In the genomic region with DNA sequence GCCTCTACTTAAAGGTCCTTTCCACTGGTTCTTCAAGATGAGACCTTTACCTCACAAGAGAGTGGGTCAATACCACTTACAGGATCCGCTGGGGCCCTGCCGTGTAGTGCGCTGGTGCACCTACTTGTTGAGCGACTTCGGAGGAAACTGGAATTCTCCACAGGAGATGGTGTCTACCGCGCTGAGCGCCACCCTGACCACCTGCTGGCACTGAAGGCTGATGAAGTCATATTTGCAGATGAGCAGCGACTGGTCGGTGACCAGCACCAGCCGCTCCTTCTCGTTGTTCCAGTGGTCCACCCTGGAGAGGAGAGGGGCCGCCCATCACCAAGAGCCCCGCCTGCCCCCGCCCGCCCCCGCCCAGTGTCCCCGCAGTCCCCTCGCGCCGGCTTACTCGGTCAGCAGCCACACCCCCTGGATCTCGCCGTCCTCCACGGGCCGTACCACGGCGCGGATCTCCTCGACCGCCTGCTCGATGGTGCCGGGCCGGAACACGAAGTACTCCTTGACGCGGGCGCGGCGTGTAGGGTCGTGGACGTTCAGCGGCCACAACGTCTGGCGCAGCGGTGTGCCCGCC, we compare ENCODE assay signal across 8 mouse cellular contexts. TPM values are rescaled to one million over a fixed set of nuclear protein-coding genes. Genes with fewer than 3 reads are reported as not detected.
A peak's percentile ranks its signal among the peaks of the same experiment; 100 is the strongest.
DNase-seq lines count a peak whose midpoint lies in the region; ATAC-seq and TF ChIP-seq lines count a peak whose summit lies in the region.

No protein-coding gene starts in this region.

- H3K4me2 ChIP-seq in CH12.LX (ENCODE audit: insufficient read depth, low read depth, poor library complexity, severe bottlenecking), result peak overlapping the region; percentile 62; the same call in 1 of the 2 replicates
- H3K4me2 ChIP-seq in hindbrain, embryonic 16.5 days (ENCODE audit: low read length), result peak overlapping the region; percentile 59
- peak overlapping the region; percentile 63 for H3K4me2 ChIP-seq in liver, embryonic 16.5 days (ENCODE audit: low read depth, low read length)
- peak overlapping the region; percentile 82 for H3K4me2 ChIP-seq in stomach, embryonic 14.5 days (replicated peaks; ENCODE audit: low read depth, low read length)

- dilution Hi-C loops in CH12.LX (cut with MboI; ENCODE audit: extremely low pct_ligation_motif_present, extremely low pct_unique_long_range_greater_than_20kb, low sequenced_read_pairs), result no loop called here

- TF ChIP-seq RAD21 in CH12.LX (IDR thresholded peaks at IDR 0.05; ENCODE audit: low read depth, low read length), result no peak

- H3K4me3 ChIP-seq in heart, embryonic 10.5 days, result peak overlapping the region; percentile 99
- peak overlapping the region; percentile 63 to 100 (median 70) for H3K4me3 ChIP-seq in CH12.LX (replicated peaks in 1 of 3; ENCODE audit: low read depth in 2 of 3, low read length in 2 of 3, poor library complexity in 1 of 3)
- H3K4me3 ChIP-seq in embryonic facial prominence, embryonic 10.5 days, result peak overlapping the region; percentile 95
- H3K4me3 ChIP-seq in hindbrain, embryonic 16.5 days (ENCODE audit: low read length), result peak overlapping the region; percentile 81
- peak overlapping the region; percentile 90 for H3K4me3 ChIP-seq in liver, embryonic 16.5 days (ENCODE audit: low read depth, low read length)
- peak overlapping the region; percentile 82 for H3K4me3 ChIP-seq in stomach, embryonic 14.5 days (ENCODE audit: low read depth, low read length)

- no peak for TF ChIP-seq EP300 in CH12.LX (IDR thresholded peaks at IDR 0.05; ENCODE audit: low read length)

- in situ Hi-C loops in CH12.LX (cut with MboI; ENCODE audit: low pct_ligation_motif_present, low pct_unique_long_range_greater_than_20kb, low sequenced_read_pairs), result no loop called here

- peaks cover 39% of the 10 kb centered on the region for H3K36me3 ChIP-seq in heart, embryonic 10.5 days
- H3K36me3 ChIP-seq in CH12.LX (replicated peaks in 1 of 2; ENCODE audit: control insufficient read depth in 1 of 2, insufficient read depth in 1 of 2, low read length in 1 of 2), result peaks cover 39 to 44% of the 10 kb centered on the region in 2 experiments
- H3K36me3 ChIP-seq in embryonic facial prominence, embryonic 10.5 days (replicated peaks), result peaks cover 40% of the 10 kb centered on the region
- H3K36me3 ChIP-seq in hindbrain, embryonic 16.5 days (ENCODE audit: control insufficient read depth, insufficient read depth, low read length), result peaks cover 27% of the 10 kb centered on the region
- peaks cover 37% of the 10 kb centered on the region for H3K36me3 ChIP-seq in liver, embryonic 16.5 days (ENCODE audit: control insufficient read depth, insufficient read depth)
- peaks cover 23% of the 10 kb centered on the region for H3K36me3 ChIP-seq in stomach, embryonic 14.5 days (ENCODE audit: control insufficient read depth, insufficient read depth, low read length)

- no peak for DNase-seq in heart, embryonic 10.5 days (ENCODE audit: low spot score)
- DNase-seq in heart, postnatal 4 days, result no peak
- DNase-seq in CH12.LX (ENCODE audit: extremely low read depth), result no peak
- DNase-seq in embryonic facial prominence, embryonic 10.5 days (ENCODE audit: low spot score), result no peak
- no peak for DNase-seq in gastrocnemius, adult 18-20 months (ENCODE audit: low spot score)

- H3K4me1 ChIP-seq in heart, embryonic 10.5 days, result peaks cover 25% of the 10 kb centered on the region
- peaks cover 13 to 32% of the 10 kb centered on the region in 2 experiments for H3K4me1 ChIP-seq in CH12.LX (ENCODE audit: control insufficient read depth in 1 of 2, insufficient read depth in 2 of 2)
- H3K4me1 ChIP-seq in embryonic facial prominence, embryonic 10.5 days, result peaks cover 27% of the 10 kb centered on the region
- H3K4me1 ChIP-seq in hindbrain, embryonic 16.5 days (ENCODE audit: control insufficient read depth, insufficient read depth, low read depth, low read length), result peaks cover 19% of the 10 kb centered on the region
- peaks cover 34% of the 10 kb centered on the region for H3K4me1 ChIP-seq in liver, embryonic 16.5 days (ENCODE audit: control insufficient read depth, low read depth, low read length)
- H3K4me1 ChIP-seq in stomach, embryonic 14.5 days (ENCODE audit: control insufficient read depth, insufficient read depth, low read length), result peaks cover 9% of the 10 kb centered on the region; the same call in 1 of the 2 replicates

- no peak for TF ChIP-seq POLR2A in CH12.LX (IDR thresholded peaks at IDR 0.05; ENCODE audit: low read depth, low read length)

- peak overlapping the region; percentile 89 for H3K27ac ChIP-seq in heart, embryonic 10.5 days
- peak overlapping the region; percentile 71 for H3K27ac ChIP-seq in CH12.LX (ENCODE audit: insufficient read depth, low read depth)
- H3K27ac ChIP-seq in embryonic facial prominence, embryonic 10.5 days (replicated peaks), result peak overlapping the region; percentile 80
- peak overlapping the region; percentile 73 for H3K27ac ChIP-seq in hindbrain, embryonic 16.5 days (ENCODE audit: low read depth, low read length)
- peak overlapping the region; percentile 98 for H3K27ac ChIP-seq in liver, embryonic 16.5 days (ENCODE audit: low read length)
- 0 out of 2 replicates have a peak overlapping the region, but pooled peaks have one; percentile 11 for H3K27ac ChIP-seq in stomach, embryonic 14.5 days (ENCODE audit: low read length)

- no peaks in the 10 kb centered on the region for H3K27me3 ChIP-seq in heart, embryonic 10.5 days (ENCODE audit: insufficient read depth, poor library complexity, severe bottlenecking)
- no peaks in the 10 kb centered on the region for H3K27me3 ChIP-seq in CH12.LX (replicated peaks)
- H3K27me3 ChIP-seq in embryonic facial prominence, embryonic 10.5 days (replicated peaks; ENCODE audit: low read depth, poor library complexity, severe bottlenecking), result no peaks in the 10 kb centered on the region
- no peaks in the 10 kb centered on the region for H3K27me3 ChIP-seq in hindbrain, embryonic 16.5 days (replicated peaks; ENCODE audit: control insufficient read depth, insufficient read depth, low read length)
- H3K27me3 ChIP-seq in liver, embryonic 16.5 days (ENCODE audit: control insufficient read depth, insufficient read depth, low read depth, low read length), result no peaks in the 10 kb centered on the region
- no peaks in the 10 kb centered on the region for H3K27me3 ChIP-seq in stomach, embryonic 14.5 days (ENCODE audit: control insufficient read depth, insufficient read depth, low read length)

- peak; percentile 74 for ATAC-seq in hindbrain, embryonic 16.5 days
- peak; percentile 33 for ATAC-seq in liver, embryonic 16.5 days (ENCODE audit: low read depth)
- peak; percentile 43 for ATAC-seq in stomach, embryonic 14.5 days (ENCODE audit: insufficient number of reproducible peaks, insufficient read depth, low FRiP score, low read depth)

- H3K9me3 ChIP-seq in heart, embryonic 10.5 days, result no peaks in the 10 kb centered on the region
- no peaks in the 10 kb centered on the region for H3K9me3 ChIP-seq in CH12.LX (replicated peaks; ENCODE audit: low read length)
- no peaks in the 10 kb centered on the region for H3K9me3 ChIP-seq in embryonic facial prominence, embryonic 10.5 days
- H3K9me3 ChIP-seq in hindbrain, embryonic 16.5 days (ENCODE audit: control insufficient read depth, low read length), result no peaks in the 10 kb centered on the region
- H3K9me3 ChIP-seq in liver, embryonic 16.5 days (replicated peaks; ENCODE audit: control insufficient read depth, low read length), result no peaks in the 10 kb centered on the region
- no peaks in the 10 kb centered on the region for H3K9me3 ChIP-seq in stomach, embryonic 14.5 days (ENCODE audit: control insufficient read depth, low read depth, low read length)

- no peaks in the 10 kb centered on the region for H3K79me2 ChIP-seq in CH12.LX (replicated peaks; ENCODE audit: control insufficient read depth, extremely low read depth, insufficient read depth, poor library complexity, severe bottlenecking)

- H3K9ac ChIP-seq in CH12.LX (ENCODE audit: insufficient read depth, low read depth), result peak overlapping the region; percentile 88
- peak overlapping the region; percentile 81 for H3K9ac ChIP-seq in hindbrain, embryonic 16.5 days (ENCODE audit: low read depth, low read length)
- H3K9ac ChIP-seq in liver, embryonic 16.5 days (ENCODE audit: low read depth, low read length), result peak overlapping the region; percentile 93
- H3K9ac ChIP-seq in stomach, embryonic 14.5 days (replicated peaks; ENCODE audit: low read depth, low read length), result peak overlapping the region; percentile 54

- 2% methylated on average over 47 of the region's 47 CpGs for WGBS in heart, embryonic 10.5 days
- WGBS in embryonic facial prominence, embryonic 10.5 days, result 3% methylated on average over 47 of the region's 47 CpGs
- 2% methylated on average over 40 of the region's 47 CpGs for WGBS in hindbrain, embryonic 16.5 days
- WGBS in liver, embryonic 16.5 days (ENCODE audit: insufficient replicate concordance), result 1% methylated on average over 47 of the region's 47 CpGs
- WGBS in stomach, embryonic 14.5 days, result 2% methylated on average over 43 of the region's 47 CpGs

- TF ChIP-seq CTCF in CH12.LX (conservative IDR thresholded peaks at IDR 0.05 in 1 of 2, IDR thresholded peaks at IDR 0.05 in 1 of 2; ENCODE audit: low read depth in 2 of 2, low read length in 2 of 2), result no peak

RNA-seq across cellular contexts. Expression of gene Tprgl, which starts 0.4 kb away (rescaled TPM):
- 125 and 140 TPM in 2 replicates for polyA plus RNA-seq in heart, embryonic 10.5 days (2016; fragmentation: Nextera tagmentation; extraction: Ambion mirVana)
- 100 to 1,000 TPM; 100 to 113 TPM for total RNA-seq in heart, postnatal 4 days (2021)
- total RNA-seq in CH12.LX (2012; rRNA removed) (47.5 and 48.6 TPM in 2 replicates), CH12.LX (2014; rRNA removed) (64.1 and 64.5 TPM in 2 replicates)
- polyA plus RNA-seq in CH12.LX (2012; ENCODE audit: insufficient read length, low read depth), result 62.5 and 67.8 TPM in 2 replicates
- 108 and 115 TPM in 2 replicates for polyA plus RNA-seq in embryonic facial prominence, embryonic 10.5 days (2016; fragmentation: Nextera tagmentation; extraction: Ambion mirVana)
- 227 and 242 TPM in 2 replicates for polyA plus RNA-seq in hindbrain, embryonic 16.5 days (2015; fragmentation: Nextera tagmentation; extraction: Ambion mirVana)
- polyA plus RNA-seq in liver, embryonic 16.5 days (2015; fragmentation: Nextera tagmentation; extraction: Ambion mirVana), result 128 and 131 TPM in 2 replicates
- polyA plus RNA-seq in stomach, embryonic 14.5 days (2014; fragmentation: Nextera tagmentation; extraction: Ambion mirVana), result 126 and 135 TPM in 2 replicates
- total RNA-seq in gastrocnemius, adult 18-20 months (2021), result 100 to 1,000 TPM in 1 of 2 experiments, 10 to 100 TPM in 1; 93.9 to 108 TPM

RNA-seq across cellular contexts. Expression of gene Megf6, which starts 10.5 kb away (rescaled TPM):
- 8.7 and 13.5 TPM in 2 replicates for polyA plus RNA-seq in heart, embryonic 10.5 days (2016; fragmentation: Nextera tagmentation; extraction: Ambion mirVana)
- 10 to 100 TPM; 50.0 to 52.8 TPM for total RNA-seq in heart, postnatal 4 days (2021)
- total RNA-seq in CH12.LX (2012; rRNA removed) (not detected in 2 replicates), CH12.LX (2014; rRNA removed) (not detected in 2 replicates)
- not detected in 2 replicates for polyA plus RNA-seq in CH12.LX (2012; ENCODE audit: insufficient read length, low read depth)
- 37.9 and 38.7 TPM in 2 replicates for polyA plus RNA-seq in embryonic facial prominence, embryonic 10.5 days (2016; fragmentation: Nextera tagmentation; extraction: Ambion mirVana)
- 10.3 and 11.0 TPM in 2 replicates for polyA plus RNA-seq in hindbrain, embryonic 16.5 days (2015; fragmentation: Nextera tagmentation; extraction: Ambion mirVana)
- polyA plus RNA-seq in liver, embryonic 16.5 days (2015; fragmentation: Nextera tagmentation; extraction: Ambion mirVana), result 1.7 and 1.9 TPM in 2 replicates
- polyA plus RNA-seq in stomach, embryonic 14.5 days (2014; fragmentation: Nextera tagmentation; extraction: Ambion mirVana), result 16.8 and 20.9 TPM in 2 replicates
- under 1 TPM; 0.25 to 0.40 TPM for total RNA-seq in gastrocnemius, adult 18-20 months (2021)

RNA-seq across cellular contexts. Expression of gene Wrap73, which starts 17.9 kb away (rescaled TPM):
- polyA plus RNA-seq in heart, embryonic 10.5 days (2016; fragmentation: Nextera tagmentation; extraction: Ambion mirVana), result 27.7 and 33.2 TPM in 2 replicates
- total RNA-seq in heart, postnatal 4 days (2021), result 10 to 100 TPM; 11.6 to 13.3 TPM
- total RNA-seq in CH12.LX (2012; rRNA removed) (70.1 and 77.6 TPM in 2 replicates), CH12.LX (2014; rRNA removed) (42.4 and 49.3 TPM in 2 replicates)
- polyA plus RNA-seq in CH12.LX (2012; ENCODE audit: insufficient read length, low read depth), result 31.5 and 32.1 TPM in 2 replicates
- 45.5 and 50.1 TPM in 2 replicates for polyA plus RNA-seq in embryonic facial prominence, embryonic 10.5 days (2016; fragmentation: Nextera tagmentation; extraction: Ambion mirVana)
- polyA plus RNA-seq in hindbrain, embryonic 16.5 days (2015; fragmentation: Nextera tagmentation; extraction: Ambion mirVana), result 45.2 and 45.4 TPM in 2 replicates
- 22.5 and 24.7 TPM in 2 replicates for polyA plus RNA-seq in liver, embryonic 16.5 days (2015; fragmentation: Nextera tagmentation; extraction: Ambion mirVana)
- polyA plus RNA-seq in stomach, embryonic 14.5 days (2014; fragmentation: Nextera tagmentation; extraction: Ambion mirVana), result 39.6 and 41.4 TPM in 2 replicates
- total RNA-seq in gastrocnemius, adult 18-20 months (2021), result 10 to 100 TPM; 12.0 to 12.9 TPM

RNA-seq across cellular contexts. Expression of gene Trp73, which starts 20.0 kb away (rescaled TPM):
- polyA plus RNA-seq in heart, embryonic 10.5 days (2016; fragmentation: Nextera tagmentation; extraction: Ambion mirVana), result 0.09 TPM in 1 of 2 replicates, not detected in the other
- total RNA-seq in heart, postnatal 4 days (2021), result not detected
- total RNA-seq in CH12.LX (2012; rRNA removed) (27.7 and 34.3 TPM in 2 replicates), CH12.LX (2014; rRNA removed) (12.5 and 14.0 TPM in 2 replicates)
- 19.0 and 30.0 TPM in 2 replicates for polyA plus RNA-seq in CH12.LX (2012; ENCODE audit: insufficient read length, low read depth)
- polyA plus RNA-seq in embryonic facial prominence, embryonic 10.5 days (2016; fragmentation: Nextera tagmentation; extraction: Ambion mirVana), result 0.59 and 0.97 TPM in 2 replicates
- polyA plus RNA-seq in hindbrain, embryonic 16.5 days (2015; fragmentation: Nextera tagmentation; extraction: Ambion mirVana), result 0.84 and 1.3 TPM in 2 replicates
- polyA plus RNA-seq in liver, embryonic 16.5 days (2015; fragmentation: Nextera tagmentation; extraction: Ambion mirVana), result 0.05 TPM in 1 of 2 replicates, not detected in the other
- polyA plus RNA-seq in stomach, embryonic 14.5 days (2014; fragmentation: Nextera tagmentation; extraction: Ambion mirVana), result 0.32 and 0.42 TPM in 2 replicates
- not detected for total RNA-seq in gastrocnemius, adult 18-20 months (2021)

Comparison
In these comparisons a context has a peak if more than half of its experiments do, and no peak if none do; other contexts are left out.
1. H3K27ac ChIP-seq: peak in every context shown above with its lines; median percentile 98 in liver, embryonic 16.5 days; 89 in heart, embryonic 10.5 days; 80 in embryonic facial prominence, embryonic 10.5 days; 73 in hindbrain, embryonic 16.5 days; 71 in CH12.LX; 11 in stomach, embryonic 14.5 days.